Mouse (Mus musculus) midbrain, embryonic 11.5 days (tissue): ENCODE data around the gene Slc35b2. TPM values are rescaled to one million over a fixed set of nuclear protein-coding genes. Genes with fewer than 3 reads are reported as not detected.

ENCODE experiments used
- ATAC-seq: fragments of 200-750 bp; cut with Nextera tagmentation; 2 replicates; pipeline ENCODE4 v1.8.0; 2017; ENCODE audit warnings: moderate TSS enrichment, moderate library complexity; ENCODE audit not compliant: low FRiP score
- DNase-seq: peaks from one replicate; pipeline ENCODE4 v3.0.0; 2015; ENCODE audit warnings: low spot score; ENCODE audit errors: missing footprints
- H3K27ac ChIP-seq: fragments of 300-500 bp; sonication (generic); 2 replicates; pipeline ENCODE4 v1.5.1; 2014; ENCODE audit warnings: low read depth, low read length
- H3K27me3 ChIP-seq: fragments of 300-500 bp; sonication (generic); 2 replicates; pipeline ENCODE4 v1.6.1; 2014; ENCODE audit warnings: mild to moderate bottlenecking, low read length, moderate library complexity, mixed read lengths; ENCODE audit not compliant: control insufficient read depth, insufficient read depth
- H3K36me3 ChIP-seq: fragments of 300-500 bp; sonication (generic); 2 replicates; pipeline ENCODE4 v1.6.1; 2014; ENCODE audit warnings: mild to moderate bottlenecking, low read length, moderate library complexity, mixed read lengths; ENCODE audit not compliant: control insufficient read depth, insufficient read depth
- H3K4me1 ChIP-seq: fragments of 300-500 bp; sonication (generic); 2 replicates; pipeline ENCODE4 v1.6.1; 2014; ENCODE audit warnings: low read length; ENCODE audit not compliant: control insufficient read depth, insufficient read depth
- H3K4me2 ChIP-seq: fragments of 300-500 bp; sonication (generic); 2 replicates; pipeline ENCODE4 v1.6.1; 2014; ENCODE audit warnings: mild to moderate bottlenecking, moderate library complexity
- H3K4me3 ChIP-seq: fragments of 300-500 bp; sonication (generic); 2 replicates; pipeline ENCODE4 v1.5.1; 2014; ENCODE audit warnings: low read depth, low read length
- H3K9ac ChIP-seq: fragments of 300-500 bp; sonication (generic); 2 replicates; pipeline ENCODE4 v1.6.1; 2014; ENCODE audit warnings: low read length
- H3K9me3 ChIP-seq: fragments of 300-500 bp; sonication (generic); 2 replicates; pipeline ENCODE4 v1.6.1; 2016; ENCODE audit warnings: low read length; ENCODE audit not compliant: control insufficient read depth
- WGBS: fragments of 180-500 bp; shearing (Covaris S2); extraction: QIAGEN DNeasy Blood & Tissue Kit; methylation state at CpG from one replicate; pipeline ENCODE4 v1.1.7; 2014; 5-methylcytosine and 5-hydroxymethylcytosine counted together
- polyA plus RNA-seq: library from polyadenylated mRNA; unstranded; fragments of >200 nt; fragmentation: Nextera tagmentation; extraction: Ambion mirVana; gene quantifications from 2 replicates; pipeline ENCODE4 v1.2.1, GENCODE M21; 2014

Slc35b2 gene
- polyA plus RNA-seq, 1 experiment from 2014 or later = 102 TPM

- peaks cover 42% of the 10 kb centered on the region for H3K4me1 ChIP-seq
- WGBS = 50% methylated on average over 3 of the region's 3 CpGs
- no peak overlapping the region for H3K27ac ChIP-seq
- DNase-seq (no peak), ATAC-seq (no peak)
- no peaks in the 10 kb centered on the region for H3K9me3 ChIP-seq
- H3K4me2 ChIP-seq = no peak overlapping the region
- H3K27me3 ChIP-seq = peaks cover 48% of the 10 kb centered on the region
- H3K9ac ChIP-seq = no peak overlapping the region
- no peak overlapping the region for H3K4me3 ChIP-seq
- H3K36me3 ChIP-seq = no peaks in the 10 kb centered on the region
Measured at GRCm38 (mm10) chr17:45597787-45598186, 34.1 kb downstream of the Slc35b2 start.

- 80% methylated on average over 2 of the region's 2 CpGs for WGBS
- H3K27me3 ChIP-seq = peaks cover 48% of the 10 kb centered on the region
Measured at GRCm38 (mm10) chr17:45598376-45598775, 34.7 kb downstream of the Slc35b2 start.

GRCm38 (mm10) chr17:45598891-45599290, 35.2 kb downstream of the Slc35b2 start:
- no peak overlapping the region for H3K27ac ChIP-seq
- DNase-seq = no peak
- H3K27me3 ChIP-seq = peaks cover 48% of the 10 kb centered on the region
- no peak overlapping the region for H3K4me3 ChIP-seq
- H3K9me3 ChIP-seq = no peaks in the 10 kb centered on the region
- WGBS = 54% methylated on average over 3 of the region's 3 CpGs
- H3K36me3 ChIP-seq = no peaks in the 10 kb centered on the region
- H3K4me2 ChIP-seq = peak overlapping the region; percentile 72; the same call in 1 of the 2 replicates
- H3K9ac ChIP-seq = no peak overlapping the region; the same call in 1 of the 2 replicates
- no peak for ATAC-seq
- peaks cover 37% of the 10 kb centered on the region for H3K4me1 ChIP-seq

More at GRCm38 (mm10) chr17:45598376-45598775, 34.7 kb downstream of the Slc35b2 start:
- Histone ChIP-seq H3K4me3 (no peak overlapping the region), H3K9ac (no peak overlapping the region), H3K4me2 (no peak overlapping the region), H3K27ac (no peak overlapping the region), H3K36me3 (no peaks in the 10 kb centered on the region), H3K4me1 (peaks cover 39% of the 10 kb centered on the region), H3K9me3 (no peaks in the 10 kb centered on the region)
- ATAC-seq (no peak), DNase-seq (no peak)

DNA sequence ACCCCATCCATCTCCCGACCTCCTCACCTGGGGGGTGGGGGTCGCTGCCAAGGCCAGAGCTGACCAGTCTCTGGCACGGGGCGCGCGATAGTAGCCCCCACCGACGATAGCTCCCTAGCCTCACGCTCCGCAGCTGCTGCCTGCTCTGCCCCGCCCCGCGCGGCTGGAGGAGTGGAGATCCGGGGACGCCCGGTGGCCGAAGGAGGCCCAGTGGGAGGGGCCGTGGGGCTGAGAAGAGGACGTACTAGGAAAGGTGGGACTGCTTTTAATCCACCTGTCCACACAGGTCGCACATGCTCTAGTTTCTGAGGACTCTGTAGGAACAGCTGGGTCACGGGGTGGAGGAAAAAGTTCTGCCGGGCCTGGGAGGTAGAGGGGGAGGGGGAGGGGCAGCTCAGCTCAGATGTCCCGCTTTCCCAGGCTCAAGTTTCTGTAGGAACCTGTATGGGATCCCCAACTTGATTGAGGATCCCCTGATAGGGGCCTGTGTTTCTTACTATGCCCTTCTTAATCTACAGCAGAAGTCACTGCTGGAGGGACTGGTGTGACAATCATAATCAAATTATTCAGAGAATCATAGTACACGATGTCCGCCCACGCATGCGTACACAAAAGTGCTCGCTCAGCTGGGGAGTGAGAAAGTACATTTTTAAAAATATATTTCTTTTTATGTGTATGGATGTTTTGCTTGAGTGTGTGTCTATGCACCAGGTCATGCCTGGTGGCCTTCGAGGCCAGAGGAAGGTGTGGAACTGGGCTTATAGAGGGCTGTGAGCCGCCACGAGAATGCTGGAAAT, 36.0 kb downstream of the Slc35b2 start, which contains the start of gene Slc29a1:
Gene Slc29a1, minus strand, starts transcription at position 161 of the 797 bp plus-strand sequence.
- ATAC-seq (peak; percentile 45), DNase-seq (peak; percentile 92)
- Histone ChIP-seq H3K9me3 (no peaks in the 10 kb centered on the region), H3K36me3 (no peaks in the 10 kb centered on the region), H3K4me3 (peak within 1 kb of the TSS; percentile 28), H3K9ac (peak within 1 kb of the TSS; percentile 31; the same call in 1 of the 2 replicates), H3K27me3 (peaks cover 42% of the 10 kb centered on the region), H3K4me1 (peaks cover 33% of the 10 kb centered on the region), H3K27ac (no peak within 1 kb of the TSS), H3K4me2 (peak within 1 kb of the TSS; percentile 72)
- WGBS = 13% methylated on average over 32 of the region's 32 CpGs

GRCm38 (mm10) chr17:45600267-45600666, 36.6 kb downstream of the Slc35b2 start:
- Histone ChIP-seq H3K9me3 (no peaks in the 10 kb centered on the region), H3K4me2 (no peak overlapping the region), H3K27me3 (peaks cover 36% of the 10 kb centered on the region), H3K36me3 (no peaks in the 10 kb centered on the region), H3K27ac (no peak overlapping the region), H3K4me3 (no peak overlapping the region), H3K9ac (no peak overlapping the region), H3K4me1 (peaks cover 27% of the 10 kb centered on the region)
- DNase-seq (no peak), ATAC-seq (no peak)
- WGBS = 47% methylated on average over 8 of the region's 8 CpGs

- H3K27me3 ChIP-seq = peaks cover 27% of the 10 kb centered on the region
- DNase-seq (peak; percentile 91), ATAC-seq (no peak)
- H3K36me3 ChIP-seq = no peaks in the 10 kb centered on the region
- H3K4me1 ChIP-seq = peaks cover 16% of the 10 kb centered on the region
- peak overlapping the region; percentile 27; the same call in 1 of the 2 replicates for H3K9ac ChIP-seq
- H3K9me3 ChIP-seq = no peaks in the 10 kb centered on the region
- H3K4me3 ChIP-seq = no peak overlapping the region
- WGBS = 6% methylated on average over 22 of the region's 22 CpGs
- H3K27ac ChIP-seq = no peak overlapping the region
- 0 out of 2 replicates have a peak overlapping the region, but pooled peaks have one; percentile 8 for H3K4me2 ChIP-seq
Measured at GRCm38 (mm10) chr17:45601325-45601724, 37.7 kb downstream of the Slc35b2 start.

DNA sequence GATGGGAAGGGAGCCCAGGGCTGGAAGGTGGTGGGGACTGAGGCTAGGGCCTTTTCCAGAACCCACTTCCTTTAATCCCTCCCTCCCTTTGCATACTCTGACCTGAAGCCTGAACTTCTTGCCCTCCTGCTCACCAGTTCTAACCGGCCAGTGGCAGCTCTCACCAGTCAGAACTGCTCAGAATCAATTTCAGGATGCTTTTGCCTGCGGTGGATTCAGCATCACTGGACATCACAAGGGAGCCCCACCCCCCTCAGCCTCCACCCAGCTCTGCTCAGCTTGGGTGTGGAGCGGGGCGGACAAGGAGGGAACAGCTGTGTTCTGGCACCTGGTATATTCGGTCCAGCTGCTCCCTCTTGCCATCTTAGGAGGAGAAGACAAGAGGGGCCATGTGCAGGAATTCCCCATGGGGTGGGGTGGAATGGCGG, 38.2 kb downstream of the Slc35b2 start, which contains the start of gene Mymx:
Gene Mymx, minus strand, starts transcription at position 226 of the 428 bp plus-strand sequence.
- 0 out of 2 replicates have a peak within 1 kb of the TSS, but pooled peaks have one; percentile 8 for H3K4me2 ChIP-seq
- no peak within 1 kb of the TSS for H3K4me3 ChIP-seq
- H3K9me3 ChIP-seq = no peaks in the 10 kb centered on the region
- peak within 1 kb of the TSS; percentile 27; the same call in 1 of the 2 replicates for H3K9ac ChIP-seq
- no peak within 1 kb of the TSS for H3K27ac ChIP-seq
- ATAC-seq = 0 out of 2 replicates have a peak, but pooled peaks have one; percentile 8
- DNase-seq = peak; percentile 90
- H3K27me3 ChIP-seq = peaks cover 27% of the 10 kb centered on the region
- 31% methylated on average over 6 of the region's 6 CpGs for WGBS
- no peaks in the 10 kb centered on the region for H3K36me3 ChIP-seq
- peaks cover 14% of the 10 kb centered on the region for H3K4me1 ChIP-seq

DNA sequence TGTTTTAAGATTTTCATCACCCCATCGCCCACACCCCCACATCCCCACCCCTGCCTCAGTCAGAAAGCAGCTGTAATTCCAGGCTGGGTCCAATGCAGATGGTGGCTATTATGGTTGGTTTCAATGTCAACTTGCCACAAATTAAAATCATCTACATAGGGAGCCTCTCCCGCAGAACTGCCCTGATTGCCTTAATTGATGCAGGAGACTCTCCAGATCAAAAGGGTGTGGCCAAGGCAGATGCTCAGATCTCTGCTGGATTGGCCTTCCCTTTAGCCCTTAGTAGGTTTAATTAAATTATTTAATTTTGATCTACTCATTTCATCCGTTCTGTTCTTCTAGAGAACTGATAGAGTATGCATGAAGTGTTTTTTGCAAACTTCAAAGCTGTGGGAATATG, 39.3 kb downstream of the Slc35b2 start:
- Histone ChIP-seq H3K9ac (no peak overlapping the region), H3K4me2 (no peak overlapping the region), H3K4me1 (peaks cover 14% of the 10 kb centered on the region), H3K27me3 (peaks cover 27% of the 10 kb centered on the region), H3K4me3 (no peak overlapping the region), H3K27ac (no peak overlapping the region), H3K36me3 (no peaks in the 10 kb centered on the region), H3K9me3 (0 out of 2 replicates have a peak, but pooled peaks cover 3% of the 10 kb centered on the region)
- DNase-seq (no peak), ATAC-seq (no peak)
- WGBS = 84% methylated on average over 3 of the region's 3 CpGs
